Mouse (Mus musculus) testis, adult 2 months (tissue): Measurements from ENCODE around the gene Rasef.

ENCODE experiments used
- CTCF ChIP-seq: fragments of 200-500 bp; IDR thresholded peaks from 2 replicates; pipeline ENCODE4 v1.5.1; 2012; ENCODE audit warnings: low read depth, mild to moderate bottlenecking, inconsistent platforms, low read length, moderate library complexity; ENCODE audit not compliant: control insufficient read depth, insufficient read depth, insufficient replicate concordance
- POLR2A ChIP-seq: fragments of 200-500 bp; IDR thresholded peaks from 2 replicates; pipeline ENCODE4 v1.6.1; 2012; ENCODE audit warnings: low read depth, mild to moderate bottlenecking, inconsistent platforms, low read length, moderate library complexity; ENCODE audit not compliant: control insufficient read depth

- TF ChIP-seq CTCF (no peak), POLR2A (peak; percentile 40; the same call in 1 of the 2 replicates)
These were observed at the start of gene Rasef for GRCm38 (mm10) chr4:73790260-73791185.
